In genomic region chr11:97574551-97575051, GRCm38 (mm10) we compare ENCODE assay signal across 8 mouse cellular contexts. TPM values are rescaled to one million over a fixed set of nuclear protein-coding genes. Genes with fewer than 3 reads are reported as not detected.
DNase-seq lines count a peak whose midpoint lies in the region; ATAC-seq and TF ChIP-seq lines count a peak whose summit lies in the region.

No protein-coding gene starts in this region.

- TF ChIP-seq EP300 in heart, adult 2 months (IDR thresholded peaks at IDR 0.05; ENCODE audit: insufficient read depth, low read depth, low read length), result no peak

- H3K4me1 ChIP-seq in liver, adult 2 months (ENCODE audit: control insufficient read depth, insufficient read depth, low read length), result no peaks in the 10 kb centered on the region
- H3K4me1 ChIP-seq in hindbrain, embryonic 12.5 days, result peaks cover 67% of the 10 kb centered on the region
- peaks cover 70% of the 10 kb centered on the region for H3K4me1 ChIP-seq in midbrain, embryonic 15.5 days
- no peaks in the 10 kb centered on the region; the same call in 1 of the 2 replicates for H3K4me1 ChIP-seq in heart, adult 2 months (ENCODE audit: control insufficient read depth, insufficient read depth, low read length)

- TF ChIP-seq POLR2A in liver, adult 2 months (IDR thresholded peaks at IDR 0.05; ENCODE audit: extremely low read depth, insufficient read depth, low read length), result no peak
- TF ChIP-seq POLR2A in heart, adult 2 months (IDR thresholded peaks at IDR 0.05; ENCODE audit: insufficient read depth, low read depth, low read length), result no peak

- peak overlapping the region; percentile 75 for H3K4me2 ChIP-seq in hindbrain, embryonic 12.5 days (replicated peaks)
- H3K4me2 ChIP-seq in midbrain, embryonic 15.5 days, result peak overlapping the region; percentile 85

- no peak for DNase-seq in liver, adult 2 months (ENCODE audit: extremely low read depth, low read depth, low spot score)
- DNase-seq in liver, result no peak
- DNase-seq in cerebellum, postnatal 10 days, result peak; percentile 74 to 75
- no peak for DNase-seq in layer of hippocampus, adult 9-10 months (ENCODE audit: low spot score)
- no peak for DNase-seq in left cerebral cortex, adult 8-10 months (ENCODE audit: low spot score in 2 of 2)
- no peak for DNase-seq in heart, adult 2 months

- H3K79me2 ChIP-seq in liver, adult 2 months (ENCODE audit: control insufficient read depth, insufficient read depth, low read length), result no peaks in the 10 kb centered on the region
- no peaks in the 10 kb centered on the region for H3K79me2 ChIP-seq in heart, adult 2 months (replicated peaks; ENCODE audit: control insufficient read depth, insufficient read depth, low read length)

- ATAC-seq in hindbrain, embryonic 12.5 days (ENCODE audit: low FRiP score), result peak; percentile 55
- ATAC-seq in midbrain, embryonic 15.5 days (replicated peaks), result peak; percentile 21

- no peak overlapping the region for H3K9ac ChIP-seq in liver, adult 2 months (ENCODE audit: low read depth, low read length)
- peak overlapping the region; percentile 93 for H3K9ac ChIP-seq in hindbrain, embryonic 12.5 days
- H3K9ac ChIP-seq in midbrain, embryonic 15.5 days, result peak overlapping the region; percentile 96
- H3K9ac ChIP-seq in heart, adult 2 months (ENCODE audit: low read depth, low read length), result no peak overlapping the region; the same call in 1 of the 2 replicates

- no peak for TF ChIP-seq CTCF in liver, adult 2 months (IDR thresholded peaks at IDR 0.05; ENCODE audit: low read depth, low read length)
- TF ChIP-seq CTCF in heart, adult 2 months (IDR thresholded peaks at IDR 0.05), result no peak

- WGBS in liver, adult 2 months, result 3% methylated on average over 37 of the region's 43 CpGs
- WGBS in hindbrain, embryonic 12.5 days, result under 1% methylated on average over 37 of the region's 43 CpGs
- 1% methylated on average over 39 of the region's 43 CpGs for WGBS in midbrain, embryonic 15.5 days
- WGBS in heart, adult 2 months, result 3% methylated on average over 32 of the region's 43 CpGs

- intact Hi-C loops in heart, adult 2 months (cut with DNase I), result loop anchor here (5.0 kb wide), 2 partner anchors 42 to 48 kb away; no protein-coding TSS in a partner anchor

- no peaks in the 10 kb centered on the region for H3K9me3 ChIP-seq in hindbrain, embryonic 12.5 days (replicated peaks)
- no peaks in the 10 kb centered on the region for H3K9me3 ChIP-seq in midbrain, embryonic 15.5 days

- H3K36me3 ChIP-seq in liver, adult 2 months (ENCODE audit: control insufficient read depth, insufficient read depth, low read length), result no peaks in the 10 kb centered on the region
- no peaks in the 10 kb centered on the region for H3K36me3 ChIP-seq in hindbrain, embryonic 12.5 days
- no peaks in the 10 kb centered on the region for H3K36me3 ChIP-seq in midbrain, embryonic 15.5 days (replicated peaks)
- H3K36me3 ChIP-seq in heart, adult 2 months (ENCODE audit: control insufficient read depth, insufficient read depth, low read length), result no peaks in the 10 kb centered on the region

- H3K4me3 ChIP-seq in liver, adult 2 months (ENCODE audit: insufficient read depth, low read depth, low read length), result peak overlapping the region; percentile 57; the same call in 1 of the 2 replicates
- H3K4me3 ChIP-seq in hindbrain, embryonic 12.5 days, result peak overlapping the region; percentile 70
- H3K4me3 ChIP-seq in midbrain, embryonic 15.5 days, result peak overlapping the region; percentile 77
- H3K4me3 ChIP-seq in heart, adult 2 months, result no peak overlapping the region

- H3K27ac ChIP-seq in liver, adult 2 months (replicated peaks; ENCODE audit: insufficient read depth, low read depth, low read length), result no peak overlapping the region
- H3K27ac ChIP-seq in hindbrain, embryonic 12.5 days, result peak overlapping the region; percentile 95
- peak overlapping the region; percentile 96 for H3K27ac ChIP-seq in midbrain, embryonic 15.5 days
- H3K27ac ChIP-seq in heart, adult 2 months, result no peak overlapping the region

- peaks cover 9% of the 10 kb centered on the region for H3K27me3 ChIP-seq in liver, adult 2 months (ENCODE audit: control insufficient read depth, insufficient read depth, low read length)
- peaks cover 56% of the 10 kb centered on the region for H3K27me3 ChIP-seq in hindbrain, embryonic 12.5 days
- no peaks in the 10 kb centered on the region for H3K27me3 ChIP-seq in midbrain, embryonic 15.5 days (replicated peaks)
- H3K27me3 ChIP-seq in heart, adult 2 months (ENCODE audit: control insufficient read depth, insufficient read depth, low read length), result peaks cover 11% of the 10 kb centered on the region

RNA-seq across cellular contexts. Expression of gene Srcin1, which starts 1.4 kb away (rescaled TPM):
- total RNA-seq in liver, adult 2 months (2014; rRNA removed), result under 0.01 and 0.20 TPM in 2 replicates
- 0.06 and 0.12 TPM in 2 replicates for polyA plus RNA-seq in liver, adult 2 months (2012; rRNA removed)
- 6.3 and 6.7 TPM in 2 replicates for polyA plus RNA-seq in hindbrain, embryonic 12.5 days (2016; fragmentation: Nextera tagmentation; extraction: Ambion mirVana)
- 13.2 and 13.9 TPM in 2 replicates for polyA plus RNA-seq in midbrain, embryonic 15.5 days (2015; fragmentation: Nextera tagmentation; extraction: Ambion mirVana)
- total RNA-seq in left cerebral cortex, adult 8-10 months (2022), result 100 to 1,000 TPM; 255 to 270 (median 262) TPM
- under 1 TPM; 0.13 to 0.36 TPM for total RNA-seq in heart, adult 2 months (2021)
- 0.26 and 0.31 TPM in 2 replicates for polyA plus RNA-seq in heart, adult 2 months (2012; rRNA removed)

RNA-seq across cellular contexts. Expression of gene Epop, which starts 54.9 kb away (rescaled TPM):
- 0.37 and 0.67 TPM in 2 replicates for total RNA-seq in liver, adult 2 months (2014; rRNA removed)
- 2.5 and 3.5 TPM in 2 replicates for polyA plus RNA-seq in liver, adult 2 months (2012; rRNA removed)
- 11.2 and 11.7 TPM in 2 replicates for polyA plus RNA-seq in hindbrain, embryonic 12.5 days (2016; fragmentation: Nextera tagmentation; extraction: Ambion mirVana)
- polyA plus RNA-seq in midbrain, embryonic 15.5 days (2015; fragmentation: Nextera tagmentation; extraction: Ambion mirVana), result 1.9 and 2.5 TPM in 2 replicates
- total RNA-seq in left cerebral cortex, adult 8-10 months (2022), result 10 to 100 TPM; 65.6 to 80.8 (median 72.9) TPM
- total RNA-seq in heart, adult 2 months (2021), result 1 to 10 TPM; 1.4 to 2.6 TPM
- 0.44 and 0.61 TPM in 2 replicates for polyA plus RNA-seq in heart, adult 2 months (2012; rRNA removed)

Comparison
In these comparisons a context has a peak if more than half of its experiments do, and no peak if none do; other contexts are left out.
1. DNase-seq: peak in cerebellum, postnatal 10 days (2 of 2); none in liver, adult 2 months (single experiment), liver (single experiment), layer of hippocampus, adult 9-10 months (single experiment), left cerebral cortex, adult 8-10 months (0 of 2) and heart, adult 2 months (0 of 2).
2. H3K27ac ChIP-seq: peak in hindbrain, embryonic 12.5 days (single experiment) and midbrain, embryonic 15.5 days (single experiment); none in liver, adult 2 months (single experiment) and heart, adult 2 months (single experiment).
3. H3K9ac ChIP-seq: peak in hindbrain, embryonic 12.5 days (single experiment) and midbrain, embryonic 15.5 days (single experiment); none in liver, adult 2 months (single experiment) and heart, adult 2 months (single experiment).